Comparison of ENCODE assay signal across 22 mouse cellular contexts in genomic region chr2:153775472-153775871, GRCm38 (mm10). TPM values are rescaled to one million over a fixed set of nuclear protein-coding genes. Genes with fewer than 3 reads are reported as not detected.
A peak's percentile ranks its signal among the peaks of the same experiment; 100 is the strongest.
DNase-seq lines count a peak whose midpoint lies in the region; ATAC-seq and TF ChIP-seq lines count a peak whose summit lies in the region.
"Had no signal": no experiment of that assay in that cellular context is flagged by ENCODE, and none has a peak within 500 bp of the region (broad histone marks: within the 10 kb centered on the region; RNA-seq: fewer than 3 reads in every experiment).

No protein-coding gene starts in this region.

- no peak overlapping the region for H3K4me2 ChIP-seq in heart, embryonic 12.5 days
- no peak overlapping the region for H3K4me2 ChIP-seq in myocyte (ENCODE audit: low read depth)

- no peak for TF ChIP-seq CTCF in gastrocnemius, adult 2 months (IDR thresholded peaks at IDR 0.05)

- DNase-seq in frontal cortex, postnatal 14 days (ENCODE audit: low spot score in 2 of 2), result no peak
- peak; percentile 57 for DNase-seq in heart, adult 11 months
- no peak for DNase-seq in gastrocnemius, adult 2 months
- DNase-seq: adrenal gland, adult 2 months; adrenal gland, adult 8-10 months; adrenal gland, postnatal 10 days; adrenal gland, postnatal 14 days; adrenal gland, postnatal 25 days; adrenal gland, postnatal 36 days; B cell, adult 2 months; cerebellum, adult 11 months; cerebellum, adult 11-12 months had no signal

- H3K27me3 ChIP-seq in heart, embryonic 12.5 days (replicated peaks), result no peaks in the 10 kb centered on the region
- H3K27me3 ChIP-seq in megakaryocyte, embryonic 14.5 days (replicated peaks), result no peaks in the 10 kb centered on the region
- no peaks in the 10 kb centered on the region for H3K27me3 ChIP-seq in myocyte (ENCODE audit: control insufficient read depth, insufficient read depth, insufficient read length)
- H3K27me3 ChIP-seq: CH12.LX, Patski had no signal

- 94% methylated on average over 4 of the region's 4 CpGs for WGBS in heart, embryonic 12.5 days

- intact Hi-C loops in gastrocnemius, adult 2 months (cut with DNase I), result no loop called here

- no peak overlapping the region for H3K4me3 ChIP-seq in heart, embryonic 12.5 days
- H3K4me3 ChIP-seq in megakaryocyte, embryonic 14.5 days (replicated peaks), result peak overlapping the region; percentile 14
- no peak overlapping the region for H3K4me3 ChIP-seq in myocyte
- no peak overlapping the region for H3K4me3 ChIP-seq in gastrocnemius, adult 2 months

- H3K27ac ChIP-seq in heart, embryonic 12.5 days (ENCODE audit: poor library complexity, severe bottlenecking), result no peak overlapping the region
- H3K27ac ChIP-seq in gastrocnemius, adult 2 months, result no peak overlapping the region

- H3K9me3 ChIP-seq in heart, embryonic 12.5 days (replicated peaks), result no peaks in the 10 kb centered on the region
- H3K9me3 ChIP-seq in megakaryocyte, embryonic 14.5 days, result no peaks in the 10 kb centered on the region
- H3K9me3 ChIP-seq: G1E had no signal

- peaks cover 29% of the 10 kb centered on the region for H3K36me3 ChIP-seq in heart, embryonic 12.5 days
- H3K36me3 ChIP-seq in megakaryocyte, embryonic 14.5 days (replicated peaks; ENCODE audit: low read length), result peaks cover 67% of the 10 kb centered on the region
- peaks cover 21% of the 10 kb centered on the region for H3K36me3 ChIP-seq in myocyte (ENCODE audit: control insufficient read depth, insufficient read depth)

- H3K4me1 ChIP-seq in heart, embryonic 12.5 days (replicated peaks), result peaks cover 10% of the 10 kb centered on the region
- H3K4me1 ChIP-seq in megakaryocyte, embryonic 14.5 days, result peaks cover 25% of the 10 kb centered on the region

- H3K9ac ChIP-seq in heart, embryonic 12.5 days, result no peak overlapping the region

- no peak overlapping the region for H3ac ChIP-seq in myocyte (ENCODE audit: control insufficient read depth, insufficient read length)

- peak; percentile 18 for TF ChIP-seq POLR2A in myocyte (IDR thresholded peaks at IDR 0.05; ENCODE audit: insufficient read length, low read depth)

- ATAC-seq in frontal cortex, adult (ENCODE audit: low TSS enrichment), result peak; percentile 55; the same call in 1 of the 2 replicates
- ATAC-seq in heart, embryonic 12.5 days (ENCODE audit: insufficient number of reproducible peaks, low FRiP score), result no peak
- no peak for ATAC-seq in megakaryocyte, adult 5-6 weeks (ENCODE audit: poor library complexity, severe bottlenecking)
- ATAC-seq: activated CD4-positive, CD25-positive, alpha-beta regulatory T cell, adult 4 months; CD4-positive, CD25-positive, alpha-beta regulatory T cell, adult 4 months; Patski had no signal

- H3K79me2 ChIP-seq in myocyte (ENCODE audit: control insufficient read depth, insufficient read depth), result no peaks in the 10 kb centered on the region

TF ChIP-seq in myocyte, 11 proteins besides CTCF, POLR2A, EP300 and RAD21:
- TF ChIP-seq POLR2AphosphoS2 (IDR thresholded peaks at IDR 0.05; ENCODE audit: insufficient read length, low read depth) (peak; percentile 65), E2F4 (IDR thresholded peaks at IDR 0.05; ENCODE audit: insufficient read depth) (no peak)

RNA-seq across cellular contexts. Expression of gene Efcab8, which starts 4.3 kb away (rescaled TPM):
- 0.09 TPM in 1 of 2 replicates, not detected in the other for polyA plus RNA-seq in heart, embryonic 12.5 days (2016; fragmentation: Nextera tagmentation; extraction: Ambion mirVana)
- 1.1 TPM in 1 of 2 replicates, not detected in the other for polyA plus RNA-seq in megakaryocyte, embryonic 14.5 days (2012; ENCODE audit: insufficient read depth, low replicate concordance)
- 0.11 TPM in 1 of 2 replicates, not detected in the other for total RNA-seq in megakaryocyte, adult 5-6 weeks (2015)
- not detected in 2 replicates for total RNA-seq in megakaryocyte, adult 5-6 weeks (2017)
- 0.04 TPM for polyA plus RNA-seq in myocyte (2012; fragmentation: generic; extraction: Trizol)
- not detected for total RNA-seq in gastrocnemius, adult 2 months (2021)
- total RNA-seq: adrenal gland, postnatal 14 days had no signal
- polyA plus RNA-seq: CD4-positive, CD25-positive, alpha-beta regulatory T cell, adult 4 months; G1E had no signal

RNA-seq across cellular contexts. Expression of gene Mapre1, which starts 34.4 kb away (rescaled TPM):
- polyA plus RNA-seq in heart, embryonic 12.5 days (2016; fragmentation: Nextera tagmentation; extraction: Ambion mirVana), result 315 and 319 TPM in 2 replicates
- polyA plus RNA-seq in megakaryocyte, embryonic 14.5 days (2012; ENCODE audit: insufficient read depth, low replicate concordance), result 4.1 TPM in 1 of 2 replicates, not detected in the other
- 130 and 155 TPM in 2 replicates for total RNA-seq in megakaryocyte, adult 5-6 weeks (2015)
- total RNA-seq in megakaryocyte, adult 5-6 weeks (2017), result 180 and 181 TPM in 2 replicates
- 60.5 TPM for polyA plus RNA-seq in myocyte (2012; fragmentation: generic; extraction: Trizol)
- total RNA-seq in gastrocnemius, adult 2 months (2021), result 10 to 100 TPM; 32.8 to 41.3 TPM

Comparison
In these comparisons a context has a peak if more than half of its experiments do, and no peak if none do; other contexts are left out.
1. RNA of gene Mapre1, which starts 34.4 kb away (polyA plus RNA-seq): 315 to 319 TPM in heart, embryonic 12.5 days and 60.5 TPM in myocyte (single experiment); 4.1 TPM in megakaryocyte, embryonic 14.5 days; every median in the first group is over 10 times any median in the second.